Mouse (Mus musculus): ENCODE measurements around the gene Kcnd3. TPM values are rescaled to one million over a fixed set of nuclear protein-coding genes. Genes with fewer than 3 reads are reported as not detected.
A peak's percentile ranks its signal among the peaks of the same experiment; 100 is the strongest.

Gene Kcnd3
- polyA plus RNA-seq, 1 experiment from 2014 or later, result 7.1 TPM

DNA sequence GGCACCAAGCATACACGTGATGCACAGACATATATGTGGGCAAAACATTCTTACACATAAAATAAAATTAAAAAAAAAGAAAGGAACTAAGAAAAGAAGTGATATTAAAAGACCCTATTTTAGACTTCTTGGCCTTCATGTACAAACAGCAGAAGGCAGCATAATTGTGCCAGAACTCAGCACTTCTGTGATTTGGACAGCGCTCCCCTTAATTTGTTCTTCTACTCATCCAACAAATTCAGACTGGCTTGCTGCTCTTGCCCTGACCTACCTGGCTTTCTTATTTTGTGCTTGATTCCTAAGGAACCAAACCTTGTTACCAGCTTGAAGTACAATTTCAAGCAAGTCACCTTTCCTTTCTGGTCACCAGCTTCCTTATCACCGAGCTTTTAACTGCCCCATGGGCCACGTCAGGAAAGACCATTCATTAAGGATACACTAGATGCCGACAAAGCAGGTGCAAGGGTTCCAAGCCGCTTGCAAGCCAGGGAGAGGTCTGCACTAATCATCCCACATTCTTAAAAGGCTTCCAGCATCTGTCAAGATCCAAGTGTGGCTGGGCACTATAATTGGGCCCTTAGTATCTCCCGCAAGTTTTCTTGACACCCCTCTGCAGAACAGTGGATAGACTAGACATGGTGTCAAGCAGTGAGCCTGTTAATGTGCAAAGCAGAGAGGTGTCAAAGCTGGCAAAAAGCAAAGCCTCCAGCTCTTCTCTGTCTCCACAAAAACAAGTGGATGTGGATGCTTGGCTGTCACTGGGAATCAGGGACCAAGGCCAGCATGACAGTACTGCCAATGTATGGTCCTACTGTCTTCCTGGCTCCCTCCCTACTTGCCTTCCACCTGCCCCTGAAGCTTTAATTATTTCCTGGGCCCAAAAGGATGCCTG, 159.6 kb downstream of the Kcnd3 start:
- no peaks in the 10 kb centered on the region for H3K27me3 ChIP-seq
- WGBS, result 80% methylated on average over 7 of the region's 7 CpGs
- no peak overlapping the region for H3K4me2 ChIP-seq
- 0 out of 2 replicates have a peak, but pooled peaks have one; percentile 10 for ATAC-seq (ENCODE audit: low FRiP score)
- no peak overlapping the region for H3K4me3 ChIP-seq
- H3K9ac ChIP-seq, result no peak overlapping the region
- no peaks in the 10 kb centered on the region for H3K36me3 ChIP-seq
- H3K27ac ChIP-seq, result peak overlapping the region; percentile 19; the same call in 1 of the 2 replicates
- H3K9me3 ChIP-seq, result no peaks in the 10 kb centered on the region
- H3K4me1 ChIP-seq (replicated peaks), result peaks cover 6% of the 10 kb centered on the region; the same call in 1 of the 2 replicates

DNA sequence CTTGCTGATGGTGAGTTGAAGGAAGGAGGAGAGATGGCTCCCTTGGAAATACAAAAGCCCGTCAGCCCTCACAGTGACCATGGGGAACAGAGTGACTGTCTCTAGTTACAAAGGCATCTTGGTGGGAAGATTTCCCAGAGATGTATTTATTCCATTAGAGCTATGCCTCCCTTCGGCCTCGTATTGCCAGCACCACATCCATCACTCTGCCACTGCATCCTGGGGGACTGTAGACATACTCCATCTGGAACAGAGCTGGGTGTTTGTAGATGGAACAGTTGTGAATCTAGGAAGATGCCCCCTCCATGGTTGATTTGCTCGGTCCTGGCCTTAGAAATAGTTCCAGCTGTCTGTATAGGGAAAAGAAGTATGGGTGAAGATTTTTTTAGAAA, 160.3 kb downstream of the Kcnd3 start:
- 62% methylated on average over 4 of the region's 4 CpGs for WGBS
- Histone ChIP-seq H3K4me1 (replicated peaks) (peaks cover 6% of the 10 kb centered on the region; the same call in 1 of the 2 replicates), H3K9ac (no peak overlapping the region), H3K27me3 (no peaks in the 10 kb centered on the region), H3K4me3 (no peak overlapping the region), H3K27ac (peak overlapping the region; percentile 19; the same call in 1 of the 2 replicates), H3K36me3 (no peaks in the 10 kb centered on the region), H3K9me3 (no peaks in the 10 kb centered on the region), H3K4me2 (no peak overlapping the region)
- peak; percentile 46; the same call in 1 of the 2 replicates for ATAC-seq (ENCODE audit: low FRiP score)

DNA sequence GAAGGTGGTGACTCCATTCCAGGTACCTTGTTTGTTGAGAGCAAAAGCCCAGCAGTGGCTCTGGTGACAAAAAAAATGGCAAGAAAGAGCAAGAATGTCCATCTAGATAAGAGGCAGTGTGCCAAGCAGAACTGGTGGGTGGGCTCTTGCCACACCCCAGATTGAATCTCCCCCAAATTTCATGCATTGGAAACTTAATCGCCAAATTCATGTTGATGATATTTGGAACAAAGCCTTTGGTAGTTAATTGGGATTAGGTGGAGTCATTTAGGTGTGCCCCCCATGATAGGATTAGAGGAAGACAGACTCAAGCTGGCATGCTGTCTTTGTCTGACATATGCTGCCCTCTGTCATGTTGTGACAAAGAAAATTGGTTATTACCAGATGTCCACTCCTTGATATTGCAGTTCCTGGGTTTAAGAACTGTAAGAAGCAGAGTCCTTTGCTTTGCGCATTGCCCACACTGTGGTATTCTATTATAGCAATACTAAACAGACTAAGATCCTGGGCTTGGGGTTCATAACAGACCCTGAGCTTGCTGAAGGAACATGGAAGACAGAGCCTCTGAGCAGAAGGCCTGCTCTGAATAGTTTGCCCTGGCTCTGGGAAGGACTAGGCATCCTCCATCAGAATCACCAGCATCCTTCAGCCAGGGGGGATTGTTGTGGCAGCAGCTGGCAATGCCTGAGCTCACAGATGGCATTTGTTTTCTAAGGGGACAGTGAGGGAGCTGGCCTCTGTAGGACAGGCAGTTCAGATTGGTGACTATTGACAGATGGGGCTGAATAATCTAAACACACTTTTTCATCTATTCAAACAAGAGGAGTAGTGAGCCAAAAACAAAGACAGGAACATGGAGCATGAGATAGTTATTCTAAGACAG, 165.0 kb downstream of the Kcnd3 start:
- Histone ChIP-seq H3K36me3 (no peaks in the 10 kb centered on the region), H3K27ac (0 out of 2 replicates have a peak overlapping the region, but pooled peaks have one; percentile 19), H3K4me3 (no peak overlapping the region), H3K9ac (no peak overlapping the region), H3K9me3 (no peaks in the 10 kb centered on the region), H3K27me3 (no peaks in the 10 kb centered on the region), H3K4me2 (no peak overlapping the region), H3K4me1 (replicated peaks) (0 out of 2 replicates have a peak, but pooled peaks cover 4% of the 10 kb centered on the region)
- 84% methylated on average over 2 of the region's 2 CpGs for WGBS
- ATAC-seq (ENCODE audit: low FRiP score), result peak; percentile 49; the same call in 1 of the 2 replicates

DNA sequence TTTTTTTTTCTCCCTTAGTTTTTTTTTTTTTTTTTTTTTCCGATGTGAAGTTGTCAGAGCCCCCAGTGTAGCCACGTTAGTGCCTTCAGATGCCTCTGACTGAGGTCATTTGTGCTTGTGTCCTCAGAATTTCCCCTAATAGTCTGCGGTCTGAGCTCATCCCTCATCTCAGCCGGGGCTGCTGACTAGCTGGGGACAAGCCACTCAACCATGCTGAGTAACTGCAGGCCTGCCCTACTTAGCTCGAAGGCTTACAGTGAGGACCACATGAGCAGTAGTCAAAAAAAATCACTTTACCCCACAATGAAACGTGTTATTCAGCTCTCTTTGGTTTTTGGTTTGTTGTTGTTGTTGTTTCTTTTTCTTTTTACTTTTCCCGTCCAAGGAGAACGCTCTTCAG, 169.0 kb downstream of the Kcnd3 start:
- no peak for ATAC-seq (ENCODE audit: low FRiP score)
- 67% methylated on average over 8 of the region's 8 CpGs for WGBS
- H3K4me1 ChIP-seq (replicated peaks), result 0 out of 2 replicates have a peak, but pooled peaks cover 3% of the 10 kb centered on the region
- no peak overlapping the region for H3K4me3 ChIP-seq
- H3K27me3 ChIP-seq, result no peaks in the 10 kb centered on the region
- no peak overlapping the region for H3K9ac ChIP-seq
- no peak overlapping the region for H3K4me2 ChIP-seq
- H3K9me3 ChIP-seq, result no peaks in the 10 kb centered on the region
- no peaks in the 10 kb centered on the region for H3K36me3 ChIP-seq
- no peak overlapping the region for H3K27ac ChIP-seq

DNA sequence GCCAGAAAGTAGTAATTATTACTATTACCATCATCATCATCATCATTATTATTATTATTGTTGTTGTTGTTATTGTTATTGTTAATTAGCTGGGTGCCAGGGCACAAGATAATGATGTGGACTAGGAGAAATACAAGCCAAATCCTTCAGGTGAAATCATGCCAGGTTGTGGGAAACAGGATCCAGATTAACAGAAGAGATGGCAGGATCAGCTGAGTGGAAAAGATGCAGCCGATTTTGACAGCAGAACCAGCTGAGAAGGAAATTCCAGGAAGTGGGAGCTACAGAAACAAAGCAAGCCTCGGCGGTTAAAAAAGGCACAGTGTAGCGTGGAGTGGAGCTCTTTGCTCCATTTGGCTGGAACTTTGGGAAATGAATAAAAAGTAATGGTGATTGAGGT, 171.0 kb downstream of the Kcnd3 start:
- Histone ChIP-seq H3K4me1 (replicated peaks) (0 out of 2 replicates have a peak, but pooled peaks cover 8% of the 10 kb centered on the region), H3K4me2 (no peak overlapping the region), H3K4me3 (no peak overlapping the region), H3K36me3 (no peaks in the 10 kb centered on the region), H3K9me3 (no peaks in the 10 kb centered on the region), H3K9ac (no peak overlapping the region), H3K27me3 (no peaks in the 10 kb centered on the region), H3K27ac (no peak overlapping the region)
- WGBS, result 66% methylated on average over 4 of the region's 4 CpGs
- no peak for ATAC-seq (ENCODE audit: low FRiP score)

DNA sequence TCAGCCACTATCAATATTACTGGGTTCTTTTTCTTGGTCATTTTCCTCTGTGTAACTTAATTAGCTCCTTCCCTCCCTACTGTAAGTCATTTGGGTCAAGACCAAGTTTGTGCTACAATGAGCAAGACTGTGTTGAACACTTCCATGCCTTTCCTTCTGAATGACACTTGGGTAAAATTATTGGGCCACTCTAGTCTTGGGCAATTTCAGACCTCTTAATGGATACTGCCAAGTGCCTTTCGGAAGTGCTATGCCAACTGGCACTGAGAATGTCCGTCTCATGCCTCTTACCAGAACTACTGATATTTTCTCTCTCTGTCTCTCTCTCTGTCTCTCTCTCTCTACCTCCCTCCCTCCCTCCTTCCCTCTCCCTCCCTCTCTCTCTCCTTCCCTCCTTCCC, 173.8 kb downstream of the Kcnd3 start:
- Histone ChIP-seq H3K4me2 (no peak overlapping the region), H3K9me3 (no peaks in the 10 kb centered on the region), H3K27ac (no peak overlapping the region), H3K4me3 (no peak overlapping the region), H3K36me3 (no peaks in the 10 kb centered on the region), H3K27me3 (no peaks in the 10 kb centered on the region), H3K4me1 (replicated peaks) (0 out of 2 replicates have a peak, but pooled peaks cover 8% of the 10 kb centered on the region), H3K9ac (no peak overlapping the region)
- 91% methylated on average over 2 of the region's 2 CpGs for WGBS
- ATAC-seq (ENCODE audit: low FRiP score), result no peak

DNA sequence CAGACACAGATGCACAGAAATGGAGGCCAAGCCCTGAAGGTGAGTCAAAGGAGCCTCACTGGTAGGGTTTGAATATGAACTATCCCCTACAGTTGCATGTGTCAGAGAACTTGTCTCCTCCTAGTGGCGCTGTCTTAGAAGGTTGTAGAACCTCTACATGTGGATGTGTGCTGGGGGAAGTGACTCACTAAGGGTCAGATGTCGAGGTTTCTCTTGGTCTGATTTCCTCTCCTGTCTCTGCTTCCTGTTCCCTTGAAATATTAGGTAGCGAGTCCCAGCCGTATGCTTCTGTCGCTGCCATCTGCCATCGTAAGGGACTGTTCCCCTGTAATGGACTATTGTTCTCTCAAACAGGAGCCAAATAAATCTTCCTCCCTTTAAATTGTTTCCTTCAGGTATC, 175.1 kb downstream of the Kcnd3 start:
- no peaks in the 10 kb centered on the region for H3K9me3 ChIP-seq
- no peak overlapping the region for H3K9ac ChIP-seq
- 70% methylated on average over 6 of the region's 6 CpGs for WGBS
- no peak overlapping the region for H3K4me3 ChIP-seq
- no peaks in the 10 kb centered on the region for H3K36me3 ChIP-seq
- no peak for ATAC-seq (ENCODE audit: low FRiP score)
- no peaks in the 10 kb centered on the region for H3K27me3 ChIP-seq
- peaks cover 9% of the 10 kb centered on the region; the same call in 1 of the 2 replicates for H3K4me1 ChIP-seq (replicated peaks)
- H3K27ac ChIP-seq, result no peak overlapping the region
- H3K4me2 ChIP-seq, result no peak overlapping the region

DNA sequence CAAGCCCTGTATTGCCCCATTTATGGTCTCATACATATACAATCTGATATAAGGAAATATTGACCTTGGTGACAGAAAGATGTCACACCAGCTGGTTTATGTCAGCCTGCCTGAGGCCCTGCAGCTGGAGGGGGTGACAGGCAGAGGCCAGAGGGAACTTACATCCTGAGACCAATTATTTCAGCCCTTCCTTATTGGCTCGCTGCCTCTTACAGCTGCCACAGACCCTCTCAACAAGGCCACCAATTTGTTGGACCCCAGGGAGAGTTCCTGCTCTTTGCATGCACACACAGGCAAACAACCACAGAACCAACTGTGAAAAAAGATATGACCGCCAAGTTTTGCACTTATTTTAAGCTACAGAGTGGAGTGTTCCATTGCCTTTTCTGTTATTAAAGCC, 180.2 kb downstream of the Kcnd3 start:
- no peak overlapping the region for H3K27ac ChIP-seq

DNA sequence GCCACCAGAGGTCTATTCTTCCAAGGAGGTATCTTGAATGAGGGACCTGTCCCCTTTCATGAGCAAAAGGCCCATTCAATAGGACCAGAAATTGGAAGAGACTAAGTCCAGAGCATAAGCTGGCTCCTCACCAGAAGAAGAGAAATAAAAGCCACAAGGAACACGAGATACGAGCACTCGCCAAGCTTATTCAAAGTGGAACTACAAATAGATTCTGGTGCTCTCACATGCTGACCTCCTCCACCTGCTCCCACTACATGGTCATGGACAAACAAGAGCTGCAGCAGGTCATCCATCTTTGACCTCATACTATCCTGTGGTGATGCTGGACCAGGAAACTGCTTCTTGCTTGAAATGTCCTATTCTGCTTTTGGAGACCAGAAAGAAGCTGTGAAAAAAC, 180.9 kb downstream of the Kcnd3 start:
- no peak for ATAC-seq (ENCODE audit: low FRiP score)
- H3K9ac ChIP-seq, result no peak overlapping the region
- 94% methylated on average over 3 of the region's 3 CpGs for WGBS

More for the DNA sequence above, 180.2 kb downstream of the Kcnd3 start:
- ATAC-seq (ENCODE audit: low FRiP score), result no peak
- peaks cover 15% of the 10 kb centered on the region; the same call in 1 of the 2 replicates for H3K4me1 ChIP-seq (replicated peaks)
- H3K9me3 ChIP-seq, result no peaks in the 10 kb centered on the region
- H3K27me3 ChIP-seq, result no peaks in the 10 kb centered on the region
- no peak overlapping the region for H3K9ac ChIP-seq
- no peak overlapping the region for H3K4me3 ChIP-seq
- no peak overlapping the region for H3K4me2 ChIP-seq
- no peaks in the 10 kb centered on the region for H3K36me3 ChIP-seq
- WGBS, result 63% methylated on average over 2 of the region's 2 CpGs

DNA sequence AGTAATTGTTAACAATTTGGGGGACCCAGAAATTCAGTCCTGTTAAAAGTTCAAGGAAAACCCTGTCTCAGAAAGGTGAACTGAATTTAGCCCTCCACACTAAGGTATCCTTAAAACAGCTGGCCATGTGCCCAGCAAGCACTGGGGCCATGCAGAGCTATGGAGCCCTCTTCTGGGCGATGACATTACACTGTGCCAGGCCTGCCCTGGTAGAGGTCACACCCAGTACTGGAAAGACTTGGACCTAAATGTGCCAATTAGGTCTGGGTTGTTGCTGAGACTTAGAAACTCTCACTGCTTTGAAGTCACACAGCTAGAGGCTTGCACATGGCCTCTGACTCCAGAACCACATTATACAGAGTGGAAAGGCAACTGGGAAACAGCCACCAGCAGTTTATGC, 190.1 kb downstream of the Kcnd3 start:
- H3K4me2 ChIP-seq, result no peak overlapping the region
- no peaks in the 10 kb centered on the region for H3K9me3 ChIP-seq
- no peak overlapping the region for H3K9ac ChIP-seq
- no peaks in the 10 kb centered on the region for H3K27me3 ChIP-seq
- no peak overlapping the region for H3K4me3 ChIP-seq
- H3K27ac ChIP-seq, result no peak overlapping the region
- peaks cover 5% of the 10 kb centered on the region; the same call in 1 of the 2 replicates for H3K4me1 ChIP-seq (replicated peaks)
- no peak for ATAC-seq (ENCODE audit: low FRiP score)
- 46% methylated on average over 1 of the region's 1 CpGs for WGBS
- no peaks in the 10 kb centered on the region for H3K36me3 ChIP-seq

More for the DNA sequence above, 180.9 kb downstream of the Kcnd3 start:
- no peaks in the 10 kb centered on the region for H3K9me3 ChIP-seq
- no peaks in the 10 kb centered on the region for H3K27me3 ChIP-seq
- no peaks in the 10 kb centered on the region for H3K36me3 ChIP-seq
- no peak overlapping the region for H3K4me3 ChIP-seq
- no peak overlapping the region for H3K4me2 ChIP-seq
- H3K27ac ChIP-seq, result no peak overlapping the region
- peaks cover 10% of the 10 kb centered on the region; the same call in 1 of the 2 replicates for H3K4me1 ChIP-seq (replicated peaks)

DNA sequence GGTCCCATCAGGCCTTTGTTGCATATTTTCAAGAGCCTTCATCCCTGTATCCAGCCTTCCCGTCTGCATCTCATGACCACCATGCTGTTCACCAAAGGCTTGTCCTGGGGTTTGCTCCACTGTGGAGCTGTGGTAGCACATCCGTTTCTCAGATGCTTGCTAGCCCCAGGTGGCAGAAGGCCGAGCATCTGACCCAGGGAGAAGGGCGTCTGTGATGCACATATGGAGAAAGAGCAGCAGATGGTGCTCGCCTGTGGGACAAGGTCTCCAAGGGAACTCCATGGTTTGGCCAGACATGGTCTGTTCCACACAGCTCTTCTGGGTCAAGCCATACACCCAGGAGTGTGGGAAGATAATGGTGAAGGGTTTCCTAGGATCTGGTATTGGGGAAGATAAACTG, 191.4 kb downstream of the Kcnd3 start:
- Histone ChIP-seq H3K4me3 (no peak overlapping the region), H3K27me3 (no peaks in the 10 kb centered on the region), H3K9ac (no peak overlapping the region), H3K9me3 (no peaks in the 10 kb centered on the region), H3K36me3 (no peaks in the 10 kb centered on the region), H3K4me1 (replicated peaks) (peaks cover 5% of the 10 kb centered on the region; the same call in 1 of the 2 replicates), H3K4me2 (no peak overlapping the region), H3K27ac (no peak overlapping the region)
- no peak for ATAC-seq (ENCODE audit: low FRiP score)
- WGBS, result 71% methylated on average over 5 of the region's 5 CpGs
